Mouse (Mus musculus) hindbrain, embryonic 13.5 days (tissue): Measurements from ENCODE around the gene Pth2. TPM values are rescaled to one million over a fixed set of nuclear protein-coding genes. Genes with fewer than 3 reads are reported as not detected.

ENCODE experiments used
- ATAC-seq: fragments of 200-750 bp; cut with Nextera tagmentation; 2 replicates; pipeline ENCODE4 v1.8.0; 2017; ENCODE audit warnings: moderate TSS enrichment; ENCODE audit not compliant: low FRiP score
- H3K27ac ChIP-seq: fragments of 300-500 bp; sonication (generic); 2 replicates; pipeline ENCODE4 v1.5.1; 2015; ENCODE audit warnings: inconsistent platforms, mild to moderate bottlenecking, moderate library complexity
- H3K27me3 ChIP-seq: fragments of 300-500 bp; sonication (generic); 2 replicates; pipeline ENCODE4 v1.6.1; 2015; ENCODE audit warnings: mild to moderate bottlenecking, inconsistent platforms
- H3K36me3 ChIP-seq: fragments of 300-500 bp; sonication (generic); 2 replicates; pipeline ENCODE4 v1.6.1; 2015; ENCODE audit warnings: mild to moderate bottlenecking, inconsistent platforms
- H3K4me1 ChIP-seq: fragments of 300-500 bp; sonication (generic); replicated peaks from 2 replicates; pipeline ENCODE4 v1.6.1; 2015; ENCODE audit warnings: inconsistent platforms
- H3K4me2 ChIP-seq: fragments of 300-500 bp; sonication (generic); 2 replicates; pipeline ENCODE4 v1.6.1; 2015; ENCODE audit warnings: inconsistent platforms, mild to moderate bottlenecking, moderate library complexity
- H3K4me3 ChIP-seq: fragments of 300-500 bp; sonication (generic); 2 replicates; pipeline ENCODE4 v1.5.1; 2015; ENCODE audit warnings: mild to moderate bottlenecking, inconsistent platforms
- H3K9ac ChIP-seq: fragments of 300-500 bp; sonication (generic); 2 replicates; pipeline ENCODE4 v1.6.1; 2015; ENCODE audit warnings: mild to moderate bottlenecking, inconsistent platforms
- H3K9me3 ChIP-seq: fragments of 300-500 bp; sonication (generic); 2 replicates; pipeline ENCODE4 v1.6.1; 2016; ENCODE audit warnings: inconsistent platforms
- WGBS: fragments of 180-500 bp; shearing (Covaris S2); methylation state at CpG from one replicate; pipeline ENCODE4 v1.1.7; 2015; 5-methylcytosine and 5-hydroxymethylcytosine counted together
- polyA plus RNA-seq: library from polyadenylated mRNA; unstranded; fragments of >200 nt; fragmentation: Nextera tagmentation; extraction: Ambion mirVana; gene quantifications from 2 replicates; pipeline ENCODE4 v1.2.1, GENCODE M21; 2015

Gene Pth2
- polyA plus RNA-seq, 1 experiment from 2014 or later: 0.66 TPM

GRCm38 (mm10) chr7:45211851-45212251 lies 31.1 kb downstream of the Pth2 start, which contains the start of gene Dkkl1:
TSS of gene Dkkl1 (minus strand) at chr7:45212147.
- Histone ChIP-seq H3K4me3 (0 out of 2 replicates have a peak within 1 kb of the TSS, but pooled peaks have one; percentile 5), H3K4me1 (peaks cover 14% of the 10 kb centered on the region), H3K27me3 (peaks cover 41% of the 10 kb centered on the region), H3K4me2 (peak within 1 kb of the TSS; percentile 21; the same call in 1 of the 2 replicates), H3K9ac (no peak within 1 kb of the TSS), H3K36me3 (no peaks in the 10 kb centered on the region), H3K27ac (no peak within 1 kb of the TSS), H3K9me3 (no peaks in the 10 kb centered on the region)
- no peak for ATAC-seq
- WGBS: 6% methylated on average over 17 of the region's 17 CpGs

GRCm38 (mm10) chr7:45212356-45212755 lies 31.6 kb downstream of the Pth2 start:
- peaks cover 41% of the 10 kb centered on the region for H3K27me3 ChIP-seq
- no peaks in the 10 kb centered on the region for H3K9me3 ChIP-seq
- 74% methylated on average over 7 of the region's 7 CpGs for WGBS
- no peak overlapping the region for H3K4me2 ChIP-seq
- H3K4me3 ChIP-seq: no peak overlapping the region
- no peaks in the 10 kb centered on the region for H3K36me3 ChIP-seq
- H3K4me1 ChIP-seq: peaks cover 19% of the 10 kb centered on the region
- H3K27ac ChIP-seq: no peak overlapping the region
- ATAC-seq: no peak
- H3K9ac ChIP-seq: no peak overlapping the region

GRCm38 (mm10) chr7:45213708-45214107 lies 32.9 kb downstream of the Pth2 start:
- WGBS: 60% methylated on average over 5 of the region's 5 CpGs
- Histone ChIP-seq H3K9ac (no peak overlapping the region), H3K4me2 (no peak overlapping the region), H3K4me1 (peaks cover 31% of the 10 kb centered on the region), H3K27ac (no peak overlapping the region), H3K9me3 (no peaks in the 10 kb centered on the region), H3K27me3 (peaks cover 41% of the 10 kb centered on the region), H3K4me3 (no peak overlapping the region), H3K36me3 (no peaks in the 10 kb centered on the region)
- no peak for ATAC-seq

- ATAC-seq: peak; percentile 67
- H3K36me3 ChIP-seq: peaks cover 7% of the 10 kb centered on the region
- peaks cover 38% of the 10 kb centered on the region for H3K4me1 ChIP-seq
- peak within 1 kb of the TSS; percentile 84 for H3K9ac ChIP-seq
- H3K9me3 ChIP-seq: no peaks in the 10 kb centered on the region
- WGBS: under 1% methylated on average over 55 of the region's 55 CpGs
- peaks cover 21% of the 10 kb centered on the region for H3K27me3 ChIP-seq
- H3K4me3 ChIP-seq: peak within 1 kb of the TSS; percentile 55
- H3K4me2 ChIP-seq: peak within 1 kb of the TSS; percentile 72
- peak within 1 kb of the TSS; percentile 86 for H3K27ac ChIP-seq
These were observed 35.1 kb downstream of the Pth2 start, which contains the start of gene Tead2 for GRCm38 (mm10) chr7:45215673-45216441. TSS of gene Tead2 (plus strand) at chr7:45215753.

- WGBS: under 1% methylated on average over 13 of the region's 13 CpGs
- peak overlapping the region; percentile 72 for H3K4me2 ChIP-seq
- ATAC-seq: peak; percentile 72
- H3K4me3 ChIP-seq: peak overlapping the region; percentile 55
- H3K36me3 ChIP-seq: peaks cover 10% of the 10 kb centered on the region
- peak overlapping the region; percentile 84 for H3K9ac ChIP-seq
- H3K27ac ChIP-seq: peak overlapping the region; percentile 86
- peaks cover 42% of the 10 kb centered on the region for H3K4me1 ChIP-seq
- peaks cover 14% of the 10 kb centered on the region for H3K27me3 ChIP-seq
- no peaks in the 10 kb centered on the region for H3K9me3 ChIP-seq
These were observed 35.8 kb downstream of the Pth2 start for GRCm38 (mm10) chr7:45216442-45217183.

GRCm38 (mm10) chr7:45221680-45222079 lies 40.9 kb downstream of the Pth2 start:
- Histone ChIP-seq H3K9me3 (no peaks in the 10 kb centered on the region), H3K4me2 (no peak overlapping the region), H3K36me3 (peaks cover 36% of the 10 kb centered on the region), H3K9ac (no peak overlapping the region), H3K27ac (no peak overlapping the region), H3K4me1 (peaks cover 34% of the 10 kb centered on the region), H3K4me3 (no peak overlapping the region), H3K27me3 (no peaks in the 10 kb centered on the region)
- no peak for ATAC-seq
- WGBS: 94% methylated on average over 2 of the region's 2 CpGs

- peaks cover 8% of the 10 kb centered on the region; the same call in 1 of the 2 replicates for H3K4me1 ChIP-seq
- H3K9me3 ChIP-seq: no peaks in the 10 kb centered on the region
- ATAC-seq: no peak
- no peak overlapping the region for H3K9ac ChIP-seq
- 96% methylated on average over 7 of the region's 7 CpGs for WGBS
- H3K4me3 ChIP-seq: no peak overlapping the region
- no peaks in the 10 kb centered on the region for H3K27me3 ChIP-seq
- H3K27ac ChIP-seq: no peak overlapping the region
- H3K4me2 ChIP-seq: no peak overlapping the region
- H3K36me3 ChIP-seq: peaks cover 59% of the 10 kb centered on the region
These were observed 44.0 kb downstream of the Pth2 start for GRCm38 (mm10) chr7:45224826-45225225.

- no peak overlapping the region for H3K27ac ChIP-seq
These were observed 45.6 kb downstream of the Pth2 start for GRCm38 (mm10) chr7:45226421-45226820.

GRCm38 (mm10) chr7:45228548-45228947 lies 47.8 kb downstream of the Pth2 start:
- Histone ChIP-seq H3K4me2 (no peak overlapping the region), H3K27ac (no peak overlapping the region), H3K9ac (no peak overlapping the region), H3K4me3 (no peak overlapping the region), H3K27me3 (peaks cover 1% of the 10 kb centered on the region; the same call in 1 of the 2 replicates), H3K4me1 (peaks cover 9% of the 10 kb centered on the region), H3K36me3 (peaks cover 60% of the 10 kb centered on the region), H3K9me3 (no peaks in the 10 kb centered on the region)
- WGBS: 95% methylated on average over 18 of the region's 18 CpGs
- no peak for ATAC-seq

More at GRCm38 (mm10) chr7:45226421-45226820, 45.6 kb downstream of the Pth2 start:
- 100% methylated on average over 5 of the region's 5 CpGs for WGBS
- no peak for ATAC-seq
- no peak overlapping the region for H3K9ac ChIP-seq
- H3K9me3 ChIP-seq: no peaks in the 10 kb centered on the region
- H3K4me1 ChIP-seq: peaks cover 6% of the 10 kb centered on the region; the same call in 1 of the 2 replicates
- no peak overlapping the region for H3K4me2 ChIP-seq
- H3K36me3 ChIP-seq: peaks cover 55% of the 10 kb centered on the region
- H3K27me3 ChIP-seq: no peaks in the 10 kb centered on the region
- no peak overlapping the region for H3K4me3 ChIP-seq

GRCm38 (mm10) chr7:45229046-45229445 lies 48.3 kb downstream of the Pth2 start:
- Histone ChIP-seq H3K4me2 (no peak overlapping the region), H3K27me3 (peaks cover 6% of the 10 kb centered on the region), H3K4me1 (peaks cover 14% of the 10 kb centered on the region), H3K36me3 (peaks cover 56% of the 10 kb centered on the region), H3K9me3 (no peaks in the 10 kb centered on the region), H3K27ac (no peak overlapping the region), H3K9ac (no peak overlapping the region), H3K4me3 (no peak overlapping the region)
- ATAC-seq: no peak
- 96% methylated on average over 8 of the region's 8 CpGs for WGBS

- no peak for ATAC-seq
- peaks cover 56% of the 10 kb centered on the region for H3K36me3 ChIP-seq
- no peak overlapping the region for H3K27ac ChIP-seq
- H3K9me3 ChIP-seq: no peaks in the 10 kb centered on the region
- H3K27me3 ChIP-seq: peaks cover 11% of the 10 kb centered on the region
- H3K9ac ChIP-seq: no peak overlapping the region
- no peak overlapping the region for H3K4me3 ChIP-seq
- WGBS: 90% methylated on average over 7 of the region's 7 CpGs
- peaks cover 20% of the 10 kb centered on the region for H3K4me1 ChIP-seq
- H3K4me2 ChIP-seq: no peak overlapping the region
These were observed 48.8 kb downstream of the Pth2 start for GRCm38 (mm10) chr7:45229459-45230203.

- Histone ChIP-seq H3K9ac (no peak overlapping the region), H3K4me2 (no peak overlapping the region), H3K36me3 (peaks cover 49% of the 10 kb centered on the region), H3K27me3 (peaks cover 24% of the 10 kb centered on the region), H3K9me3 (no peaks in the 10 kb centered on the region), H3K4me3 (no peak overlapping the region), H3K4me1 (peaks cover 31% of the 10 kb centered on the region), H3K27ac (no peak overlapping the region)
- WGBS: 91% methylated on average over 12 of the region's 12 CpGs
- ATAC-seq: no peak
These were observed 50.4 kb downstream of the Pth2 start for GRCm38 (mm10) chr7:45231192-45231591.
